Mouse (Mus musculus) CH12.LX (cell line): ENCODE results near the gene Dbh. TPM values are rescaled to one million over a fixed set of nuclear protein-coding genes. Genes with fewer than 3 reads are reported as not detected.

Source experiments
- DNase-seq: peaks from one replicate; pipeline ENCODE4 v3.0.0-alpha.2; 2013; ENCODE audit errors: extremely low read depth
- H3K27ac ChIP-seq: 2 replicates; pipeline ENCODE4 v1.5.1; 2012; ENCODE audit warnings: low read depth, mild to moderate bottlenecking, control low read depth, moderate library complexity; ENCODE audit not compliant: insufficient read depth
- H3K27me3 ChIP-seq: replicated peaks from 2 replicates; pipeline ENCODE3; 2012; ENCODE audit warnings: inconsistent platforms
- H3K36me3 ChIP-seq, 2 experiments: replicated peaks in 1 of 2; 2 replicates each; pipeline versions ENCODE3 to v1.6.1; 2012; ENCODE audit warnings: inconsistent platforms in 1 of 2, low read length in 1 of 2, mild to moderate bottlenecking in 1 of 2, mixed read lengths in 1 of 2, moderate library complexity in 1 of 2; ENCODE audit not compliant: control insufficient read depth in 1 of 2, insufficient read depth in 1 of 2
- H3K4me1 ChIP-seq, 2 experiments: 2 replicates each; pipeline ENCODE4 v1.6.1; 2012; ENCODE audit warnings: inconsistent platforms in 1 of 2, moderate library complexity in 1 of 2; ENCODE audit not compliant: insufficient read depth in 2 of 2, control insufficient read depth in 1 of 2
- H3K4me2 ChIP-seq: 2 replicates; pipeline ENCODE4 v1.6.1; 2012; ENCODE audit warnings: low read depth, mild to moderate bottlenecking, control low read depth; ENCODE audit not compliant: poor library complexity, insufficient read depth, severe bottlenecking
- H3K4me3 ChIP-seq, 3 experiments: fragments of 150-350 bp in 1 of 3; sonication (generic) in 1 of 3; replicated peaks in 1 of 3; 2 replicates each; pipeline versions ENCODE3 to v1.5.1; 2011 to 2012; ENCODE audit warnings: low read depth in 2 of 3, low read length in 2 of 3, mild to moderate bottlenecking in 2 of 3, moderate library complexity in 2 of 3, control low read depth in 1 of 3, improper control_type of control experiment in 1 of 3, inconsistent platforms in 1 of 3, mixed read lengths in 1 of 3; ENCODE audit not compliant: poor library complexity in 1 of 3
- H3K79me2 ChIP-seq: replicated peaks from 2 replicates; pipeline ENCODE4 v1.6.1; 2012; ENCODE audit warnings: mild to moderate bottlenecking, moderate library complexity; ENCODE audit not compliant: control insufficient read depth, poor library complexity, insufficient read depth, severe bottlenecking; ENCODE audit errors: extremely low read depth
- H3K9ac ChIP-seq: 2 replicates; pipeline ENCODE4 v1.6.1; 2012; ENCODE audit warnings: low read depth, mild to moderate bottlenecking, control low read depth, moderate library complexity; ENCODE audit not compliant: insufficient read depth
- H3K9me3 ChIP-seq: replicated peaks from 2 replicates; pipeline ENCODE3; 2012; ENCODE audit warnings: low read length, inconsistent platforms, mixed read lengths
- CHD1 ChIP-seq: IDR thresholded peaks from 2 replicates; pipeline ENCODE4 v1.6.1; 2012; ENCODE audit warnings: low read depth, low read length, improper control_type of control experiment, inconsistent platforms
- CHD2 ChIP-seq: IDR thresholded peaks from 2 replicates; pipeline ENCODE4 v1.6.1; 2011; ENCODE audit warnings: low read length, improper control_type of control experiment
- CTCF ChIP-seq, 2 experiments: IDR thresholded peaks in 1 of 2; conservative IDR thresholded peaks in 1 of 2; 2 replicates each; pipeline ENCODE4 v1.5.1; 2011 to 2012; ENCODE audit warnings: low read depth in 2 of 2, low read length in 2 of 2, improper control_type of control experiment in 1 of 2, inconsistent platforms in 1 of 2, mild to moderate bottlenecking in 1 of 2, moderate library complexity in 1 of 2
- E2F4 ChIP-seq: IDR thresholded peaks from 2 replicates; pipeline ENCODE4 v1.6.1; 2011; ENCODE audit warnings: low read depth, low read length, improper control_type of control experiment; ENCODE audit not compliant: insufficient replicate concordance
- ELF1 ChIP-seq: IDR thresholded peaks from 2 replicates; pipeline ENCODE4 v1.6.1; 2014; ENCODE audit warnings: low read depth, mild to moderate bottlenecking, inconsistent platforms, low read length, improper control_type of control experiment
- ETS1 ChIP-seq: conservative IDR thresholded peaks from 2 replicates; pipeline ENCODE4 v1.6.1; 2012; ENCODE audit warnings: low read depth, mild to moderate bottlenecking, inconsistent platforms, low read length, improper control_type of control experiment, moderate library complexity
- GABPA ChIP-seq: IDR thresholded peaks from 2 replicates; pipeline ENCODE4 v1.6.1; 2012; ENCODE audit warnings: low read depth, low read length, improper control_type of control experiment, inconsistent platforms; ENCODE audit not compliant: insufficient replicate concordance
- HCFC1 ChIP-seq: IDR thresholded peaks from 2 replicates; pipeline ENCODE4 v1.6.1; 2012; ENCODE audit warnings: low read depth, mild to moderate bottlenecking, inconsistent platforms, low read length, improper control_type of control experiment
- IRF4 ChIP-seq: IDR thresholded peaks from 2 replicates; pipeline ENCODE4 v1.6.1; 2014; ENCODE audit warnings: low read depth, mild to moderate bottlenecking, inconsistent platforms, low read length, improper control_type of control experiment
- JUN ChIP-seq: IDR thresholded peaks from 2 replicates; pipeline ENCODE4 v1.6.1; 2011; ENCODE audit warnings: low read depth, mild to moderate bottlenecking, low read length, improper control_type of control experiment, moderate library complexity; ENCODE audit not compliant: insufficient read depth
- JUND ChIP-seq: conservative IDR thresholded peaks from 2 replicates; pipeline ENCODE4 v1.6.1; 2011; ENCODE audit warnings: low read depth, low read length, improper control_type of control experiment
- KAT2A ChIP-seq: IDR thresholded peaks from 2 replicates; pipeline ENCODE4 v1.6.1; 2012; ENCODE audit warnings: low read length, improper control_type of control experiment, inconsistent platforms; ENCODE audit not compliant: insufficient replicate concordance
- MAX ChIP-seq: IDR thresholded peaks from 2 replicates; pipeline ENCODE4 v1.6.1; 2011; ENCODE audit warnings: low read length, improper control_type of control experiment
- MXI1 ChIP-seq: IDR thresholded peaks from 2 replicates; pipeline ENCODE4 v1.6.1; 2011; ENCODE audit warnings: mild to moderate bottlenecking, low read depth, low read length, improper control_type of control experiment
- MYC ChIP-seq: IDR thresholded peaks from 2 replicates; pipeline ENCODE4 v1.6.1; 2011; ENCODE audit warnings: low read depth, mild to moderate bottlenecking, improper control_type of control experiment, low read length
- NELFE ChIP-seq: IDR thresholded peaks from 2 replicates; pipeline ENCODE4 v1.6.1; 2011; ENCODE audit warnings: low read depth, low read length, improper control_type of control experiment
- PAX5 ChIP-seq: IDR thresholded peaks from 2 replicates; pipeline ENCODE4 v1.6.1; 2012; ENCODE audit warnings: low read length, inconsistent platforms, mixed read lengths
- RAD21 ChIP-seq: IDR thresholded peaks from 2 replicates; pipeline ENCODE4 v1.6.1; 2011; ENCODE audit warnings: low read depth, mild to moderate bottlenecking, low read length, improper control_type of control experiment, moderate library complexity
- SIN3A ChIP-seq: IDR thresholded peaks from 2 replicates; pipeline ENCODE4 v1.6.1; 2012; ENCODE audit warnings: low read length, improper control_type of control experiment, inconsistent platforms
- SMC3 ChIP-seq: IDR thresholded peaks from 2 replicates; pipeline ENCODE4 v1.6.1; 2011; ENCODE audit warnings: low read depth, low read length, improper control_type of control experiment
- TBP ChIP-seq: conservative IDR thresholded peaks from 2 replicates; pipeline ENCODE4 v1.6.1; 2011; ENCODE audit warnings: low read depth, low read length, improper control_type of control experiment
- USF1 ChIP-seq: IDR thresholded peaks from 2 replicates; pipeline ENCODE4 v1.6.1; 2014; ENCODE audit warnings: low read depth, mild to moderate bottlenecking, inconsistent platforms, low read length, improper control_type of control experiment
- USF2 ChIP-seq: conservative IDR thresholded peaks from 2 replicates; pipeline ENCODE4 v1.6.1; 2011; ENCODE audit warnings: low read depth, low read length, improper control_type of control experiment
- ZC3H11A ChIP-seq: IDR thresholded peaks from 2 replicates; pipeline ENCODE4 v1.6.1; 2012; ENCODE audit warnings: low read depth, mild to moderate bottlenecking, inconsistent platforms, low read length, improper control_type of control experiment
- ZKSCAN1 ChIP-seq: IDR thresholded peaks from 2 replicates; pipeline ENCODE4 v1.6.1; 2012; ENCODE audit warnings: low read depth, inconsistent platforms, low read length, improper control_type of control experiment, borderline replicate concordance
- dilution Hi-C: fragments of 300-500 bp; cut with MboI; formaldehyde crosslinking; loops from 2 replicates; pipeline ENCODE4 v1.14.3; 2020; ENCODE audit warnings: low sequenced_read_pairs; ENCODE audit not compliant: extremely low pct_unique_long_range_greater_than_20kb, extremely low pct_ligation_motif_present
- in situ Hi-C: fragments of 300-500 bp; cut with MboI; formaldehyde crosslinking; loops from 3 replicates; pipeline ENCODE4 v1.14.3; 2019; ENCODE audit warnings: low sequenced_read_pairs, low pct_ligation_motif_present, low pct_unique_long_range_greater_than_20kb, mixed read lengths
- polyA plus RNA-seq: library from polyadenylated mRNA; unstranded; fragments of >175 nt; gene quantifications from 2 replicates; pipeline ENCODE4 v1.2.1, GENCODE M21; 2012; ENCODE audit warnings: low read depth; ENCODE audit not compliant: insufficient read length
- total RNA-seq, 2 experiments: library from RNA; depleted of rRNA; stranded (reverse); fragments of 300-350 nt in 1 of 2; fragments of >200 nt in 1 of 2; gene quantifications; 2 replicates each; pipeline ENCODE4 v1.2.3; 2012 to 2014

Gene Dbh
- total and polyA plus RNA-seq, 3 experiments, result not detected

GRCm38 (mm10) chr2:27198551-27199246 is 33.7 kb downstream of the Dbh start:
- H3K27ac ChIP-seq, result no peak overlapping the region
- peaks cover 8% of the 10 kb centered on the region for H3K27me3 ChIP-seq
- H3K4me3 ChIP-seq, result no peak overlapping the region
- no peaks in the 10 kb centered on the region for H3K36me3 ChIP-seq
- peaks cover 0 to 11% of the 10 kb centered on the region in 2 experiments; a peak in 2 of 4 replicates for H3K4me1 ChIP-seq
- no peaks in the 10 kb centered on the region for H3K79me2 ChIP-seq
- H3K9ac ChIP-seq, result no peak overlapping the region
- H3K9me3 ChIP-seq, result no peaks in the 10 kb centered on the region
- no peak overlapping the region for H3K4me2 ChIP-seq
- TF ChIP-seq CHD2 (no peak), E2F4 (no peak), MXI1 (no peak), NELFE (no peak), HCFC1 (no peak), ZKSCAN1 (no peak), ETS1 (no peak), CHD1 (no peak), SMC3 (no peak), GABPA (no peak)
- DNase-seq, result no peak
- in situ Hi-C loops, result no loop called here
- dilution Hi-C loops, result no loop called here

GRCm38 (mm10) chr2:27200586-27200985 is 35.6 kb downstream of the Dbh start:
- DNase-seq, result no peak
- TF ChIP-seq IRF4, result no peak
- TF ChIP-seq USF1, result no peak
- Histone ChIP-seq H3K27ac (no peak overlapping the region), H3K27me3 (peaks cover 10% of the 10 kb centered on the region), H3K4me3 (no peak overlapping the region), H3K36me3 (no peaks in the 10 kb centered on the region), H3K4me2 (no peak overlapping the region), H3K4me1 (peaks cover 0 to 11% of the 10 kb centered on the region in 2 experiments; a peak in 2 of 4 replicates), H3K79me2 (no peaks in the 10 kb centered on the region), H3K9ac (no peak overlapping the region), H3K9me3 (no peaks in the 10 kb centered on the region)
- dilution Hi-C loops (no loop called here), in situ Hi-C loops (no loop called here)

GRCm38 (mm10) chr2:27205666-27206065 is 40.6 kb downstream of the Dbh start:
- H3K36me3 ChIP-seq, result no peaks in the 10 kb centered on the region
- dilution Hi-C loops, result no loop called here
- H3K27me3 ChIP-seq, result peaks cover 13% of the 10 kb centered on the region
- H3K27ac ChIP-seq, result no peak overlapping the region
- no peaks in the 10 kb centered on the region for H3K9me3 ChIP-seq
- H3K4me2 ChIP-seq, result no peak overlapping the region
- H3K4me1 ChIP-seq, result no peaks in the 10 kb centered on the region
- in situ Hi-C loops, result no loop called here
- no peak for TF ChIP-seq MAX
- no peak for TF ChIP-seq CHD2
- TF ChIP-seq ZC3H11A, result no peak
- no peak for TF ChIP-seq ELF1
- TF ChIP-seq SIN3A, result no peak
- TF ChIP-seq JUN, result no peak
- TF ChIP-seq CTCF (conservative IDR thresholded peaks at IDR 0.05 in 1 of 2, IDR thresholded peaks at IDR 0.05 in 1 of 2; ENCODE audit: low read depth in 2 of 2, low read length in 2 of 2), result no peak
- TF ChIP-seq MXI1, result no peak
- TF ChIP-seq RAD21, result no peak
- no peak for TF ChIP-seq GABPA
- no peak for TF ChIP-seq USF2
- TF ChIP-seq IRF4, result no peak
- TF ChIP-seq PAX5, result no peak
- TF ChIP-seq JUND, result no peak
- no peak for TF ChIP-seq TBP
- no peak for TF ChIP-seq MYC
- no peak for TF ChIP-seq KAT2A
- TF ChIP-seq ZKSCAN1, result no peak
- no peak overlapping the region for H3K9ac ChIP-seq
- H3K79me2 ChIP-seq, result no peaks in the 10 kb centered on the region
- DNase-seq, result no peak
- no peak overlapping the region for H3K4me3 ChIP-seq
